ENCODE assay signal across 8 mouse cellular contexts in genomic region chr1:74816612-74817199, GRCm38 (mm10). TPM values are rescaled to one million over a fixed set of nuclear protein-coding genes. Genes with fewer than 3 reads are reported as not detected.
DNase-seq lines count a peak whose midpoint lies in the region; ATAC-seq lines count a peak whose summit lies in the region.

No protein-coding gene starts in this region.

- peak overlapping the region; percentile 82 for H3K9ac ChIP-seq in hindbrain, embryonic 13.5 days

- peak overlapping the region; percentile 93 for H3K27ac ChIP-seq in hindbrain, embryonic 13.5 days

- H3K27me3 ChIP-seq in hindbrain, embryonic 13.5 days, result peaks cover 15% of the 10 kb centered on the region

- 6% methylated on average over 38 of the region's 38 CpGs for WGBS in hindbrain, embryonic 13.5 days

- H3K4me2 ChIP-seq in hindbrain, embryonic 13.5 days, result peak overlapping the region; percentile 63

- H3K4me3 ChIP-seq in hindbrain, embryonic 13.5 days, result peak overlapping the region; percentile 67

- H3K36me3 ChIP-seq in hindbrain, embryonic 13.5 days, result no peaks in the 10 kb centered on the region

- H3K4me1 ChIP-seq in hindbrain, embryonic 13.5 days (replicated peaks), result peaks cover 8% of the 10 kb centered on the region

- peak; percentile 81 for ATAC-seq in hindbrain, embryonic 13.5 days (ENCODE audit: low FRiP score)

- no peaks in the 10 kb centered on the region for H3K9me3 ChIP-seq in hindbrain, embryonic 13.5 days

- DNase-seq in NIH3T3 (ENCODE audit: low read depth), result peak; percentile 93
- DNase-seq in cerebellum, postnatal 14 days, result peak; percentile 94 to 95
- DNase-seq in frontal cortex, postnatal 14 days (ENCODE audit: low spot score in 2 of 2), result peak; percentile 84 to 85
- DNase-seq in layer of hippocampus, postnatal 14 days (ENCODE audit: low spot score in 2 of 2), result peak; percentile 89 to 91
- peak; percentile 95 for DNase-seq in lung, postnatal 10 days
- DNase-seq in ovary, postnatal 14 days (ENCODE audit: low spot score), result peak; percentile 79
- peak; percentile 88 to 90 for DNase-seq in thymus, postnatal 10 days (ENCODE audit: low spot score in 2 of 2)

RNA-seq across cellular contexts. Expression of gene Wnt10a, which starts 25.4 kb away (rescaled TPM):
- polyA plus RNA-seq in hindbrain, embryonic 13.5 days (2015; fragmentation: Nextera tagmentation; extraction: Ambion mirVana), result 0.19 and 0.45 TPM in 2 replicates
- 1 to 10 TPM; 1.9 to 2.0 TPM for total RNA-seq in layer of hippocampus, postnatal 14 days (2021)

RNA-seq across cellular contexts. Expression of gene Cdk5r2, which starts 38.0 kb away (rescaled TPM):
- 6.1 and 6.5 TPM in 2 replicates for polyA plus RNA-seq in hindbrain, embryonic 13.5 days (2015; fragmentation: Nextera tagmentation; extraction: Ambion mirVana)
- total RNA-seq in layer of hippocampus, postnatal 14 days (2021), result 100 to 1,000 TPM; 270 to 283 TPM

RNA-seq across cellular contexts. Expression of gene Wnt6, which starts 45.0 kb away (rescaled TPM):
- polyA plus RNA-seq in hindbrain, embryonic 13.5 days (2015; fragmentation: Nextera tagmentation; extraction: Ambion mirVana), result 3.6 and 4.5 TPM in 2 replicates
- total RNA-seq in layer of hippocampus, postnatal 14 days (2021), result under 1 TPM; 0.43 to 0.58 TPM

Comparison
In these comparisons a context has a peak if more than half of its experiments do, and no peak if none do; other contexts are left out.
1. Peak in every context shown above with its lines: DNase-seq, ATAC-seq, H3K4me3 ChIP-seq and H3K27ac ChIP-seq.